Mouse (Mus musculus) G1E (cell line): ENCODE measurements at regions not wholly inside any gene's neighbourhood (a gene's known extent, or its start where the extent isn't known, plus 50 kb on each side); places are given as distances from the start of the nearest gene placed in this dataset.

Experiments
- CTCF ChIP-seq: IDR thresholded peaks from 2 replicates; pipeline ENCODE4 v1.5.1; 2012; ENCODE audit warnings: low read depth, low read length, inconsistent platforms, mixed read lengths
- GATA1 ChIP-seq: IDR thresholded peaks from 2 replicates; pipeline ENCODE4 v1.6.1; 2012; ENCODE audit warnings: borderline replicate concordance, low read length, inconsistent platforms, mixed read lengths

GRCm38 (mm10) chr1:55873583-55873982, 467.9 kb downstream of the Plcl1 start:
- TF ChIP-seq CTCF (no peak), GATA1 (no peak)
